Mouse (Mus musculus) intestine, embryonic 16.5 days (tissue): ENCODE measurements around the gene G0s2. TPM values are rescaled to one million over a fixed set of nuclear protein-coding genes. Genes with fewer than 3 reads are reported as not detected.
A peak's percentile ranks its signal among the peaks of the same experiment; 100 is the strongest.

Experiments used
- ATAC-seq: fragments of 200-750 bp; cut with Nextera tagmentation; 2 replicates; pipeline ENCODE4 v1.8.0; 2017; ENCODE audit warnings: moderate TSS enrichment, moderate library complexity
- H3K27ac ChIP-seq: fragments of 300-500 bp; sonication (generic); 2 replicates; pipeline ENCODE4 v1.5.1; 2014; ENCODE audit warnings: mild to moderate bottlenecking, low read length
- H3K27me3 ChIP-seq: fragments of 300-500 bp; sonication (generic); replicated peaks from 2 replicates; pipeline ENCODE4 v1.6.1; 2014; ENCODE audit warnings: low read length, control low read depth, mixed read lengths; ENCODE audit not compliant: control insufficient read depth, insufficient read depth
- H3K36me3 ChIP-seq: fragments of 300-500 bp; sonication (generic); 2 replicates; pipeline ENCODE4 v1.6.1; 2014; ENCODE audit warnings: low read length, control low read depth; ENCODE audit not compliant: control insufficient read depth, insufficient read depth
- H3K4me1 ChIP-seq: fragments of 300-500 bp; sonication (generic); 2 replicates; pipeline ENCODE4 v1.6.1; 2014; ENCODE audit warnings: low read length, control low read depth, mixed read lengths; ENCODE audit not compliant: control insufficient read depth, insufficient read depth
- H3K4me2 ChIP-seq: fragments of 300-500 bp; sonication (generic); 2 replicates; pipeline ENCODE4 v1.6.1; 2014; ENCODE audit warnings: low read depth, low read length, control low read depth
- H3K4me3 ChIP-seq: fragments of 300-500 bp; sonication (generic); 2 replicates; pipeline ENCODE4 v1.5.1; 2014; ENCODE audit warnings: mild to moderate bottlenecking, low read length
- H3K9ac ChIP-seq: fragments of 300-500 bp; sonication (generic); 2 replicates; pipeline ENCODE4 v1.6.1; 2014; ENCODE audit warnings: low read depth, low read length
- H3K9me3 ChIP-seq: fragments of 300-500 bp; sonication (generic); 2 replicates; pipeline ENCODE4 v1.6.1; 2016; ENCODE audit warnings: low read length, control low read depth; ENCODE audit not compliant: control insufficient read depth
- WGBS: fragments of 180-500 bp; shearing (Covaris S2); extraction: QIAGEN DNeasy Blood & Tissue Kit; methylation state at CpG from one replicate; pipeline ENCODE4 v1.1.7; 2014; 5-methylcytosine and 5-hydroxymethylcytosine counted together
- polyA plus RNA-seq: library from polyadenylated mRNA; unstranded; fragments of >200 nt; fragmentation: Nextera tagmentation; extraction: Ambion mirVana; gene quantifications from 2 replicates; pipeline ENCODE4 v1.2.1, GENCODE M21; 2015

The G0s2 gene
- polyA plus RNA-seq: 20.0 and 25.1 TPM in 2 replicates

- WGBS: under 1% methylated on average over 20 of the region's 23 CpGs
- H3K27me3 ChIP-seq: no peaks in the 10 kb centered on the region
- H3K4me1 ChIP-seq: peaks cover 11% of the 10 kb centered on the region; the same call in 1 of the 2 replicates
- peak within 1 kb of the TSS; percentile 72 for H3K9ac ChIP-seq
- H3K9me3 ChIP-seq: no peaks in the 10 kb centered on the region
- H3K36me3 ChIP-seq: no peaks in the 10 kb centered on the region
- H3K27ac ChIP-seq: peak within 1 kb of the TSS; percentile 77
- peak within 1 kb of the TSS; percentile 48 for H3K4me3 ChIP-seq
- peak within 1 kb of the TSS; percentile 77 for H3K4me2 ChIP-seq
- peak; percentile 91 for ATAC-seq
Measured at GRCm38 (mm10) chr1:193272916-193273601, at the start of gene G0s2. TSS of gene G0s2 (minus strand) at chr1:193273217.

GRCm38 (mm10) chr1:193320398-193320797 lies 47.4 kb upstream of the G0s2 start:
- Histone ChIP-seq H3K9me3 (no peaks in the 10 kb centered on the region), H3K4me3 (no peak overlapping the region), H3K4me2 (no peak overlapping the region), H3K9ac (no peak overlapping the region), H3K4me1 (peaks cover 10% of the 10 kb centered on the region; the same call in 1 of the 2 replicates), H3K27me3 (no peaks in the 10 kb centered on the region), H3K27ac (no peak overlapping the region), H3K36me3 (no peaks in the 10 kb centered on the region)
- WGBS: 92% methylated on average over 8 of the region's 8 CpGs
- ATAC-seq: no peak

- Histone ChIP-seq H3K9ac (no peak overlapping the region), H3K9me3 (no peaks in the 10 kb centered on the region), H3K4me2 (no peak overlapping the region), H3K4me1 (peaks cover 10% of the 10 kb centered on the region; the same call in 1 of the 2 replicates), H3K4me3 (no peak overlapping the region), H3K27me3 (no peaks in the 10 kb centered on the region), H3K27ac (no peak overlapping the region), H3K36me3 (no peaks in the 10 kb centered on the region)
- 71% methylated on average over 3 of the region's 3 CpGs for WGBS
- ATAC-seq: no peak
Measured at GRCm38 (mm10) chr1:193319721-193320120, 46.7 kb upstream of the G0s2 start.

GRCm38 (mm10) chr1:193317159-193317559 lies 44.1 kb upstream of the G0s2 start:
- 41% methylated on average over 6 of the region's 6 CpGs for WGBS
- Histone ChIP-seq H3K4me2 (no peak overlapping the region), H3K27ac (peak overlapping the region; percentile 57)

GRCm38 (mm10) chr1:193316358-193316750 lies 43.3 kb upstream of the G0s2 start:
- Histone ChIP-seq H3K36me3 (no peaks in the 10 kb centered on the region), H3K27ac (peak overlapping the region; percentile 84), H3K9ac (no peak overlapping the region), H3K4me3 (no peak overlapping the region), H3K4me1 (peaks cover 14% of the 10 kb centered on the region; the same call in 1 of the 2 replicates), H3K27me3 (no peaks in the 10 kb centered on the region), H3K9me3 (no peaks in the 10 kb centered on the region), H3K4me2 (no peak overlapping the region)
- 67% methylated on average over 9 of the region's 9 CpGs for WGBS
- ATAC-seq: peak; percentile 9; the same call in 1 of the 2 replicates

More at GRCm38 (mm10) chr1:193317159-193317559, 44.1 kb upstream of the G0s2 start:
- Histone ChIP-seq H3K36me3 (no peaks in the 10 kb centered on the region), H3K27me3 (no peaks in the 10 kb centered on the region), H3K9ac (no peak overlapping the region), H3K4me3 (no peak overlapping the region), H3K4me1 (peaks cover 10% of the 10 kb centered on the region; the same call in 1 of the 2 replicates), H3K9me3 (no peaks in the 10 kb centered on the region)
- ATAC-seq: peak; percentile 63

- H3K4me2 ChIP-seq: no peak overlapping the region
- H3K9ac ChIP-seq: no peak overlapping the region
- WGBS: 51% methylated on average over 5 of the region's 5 CpGs
- no peaks in the 10 kb centered on the region for H3K9me3 ChIP-seq
- peak; percentile 90 for ATAC-seq
- H3K4me3 ChIP-seq: no peak overlapping the region
- peaks cover 14% of the 10 kb centered on the region; the same call in 1 of the 2 replicates for H3K4me1 ChIP-seq
- H3K27ac ChIP-seq: peak overlapping the region; percentile 84
- no peaks in the 10 kb centered on the region for H3K36me3 ChIP-seq
- no peaks in the 10 kb centered on the region for H3K27me3 ChIP-seq
Measured at GRCm38 (mm10) chr1:193315705-193316357, 42.8 kb upstream of the G0s2 start.

- 0 out of 2 replicates have a peak, but pooled peaks cover 10% of the 10 kb centered on the region for H3K4me1 ChIP-seq
- 81% methylated on average over 1 of the region's 1 CpGs for whole genome bisulfite sequencing
- H3K27me3 ChIP-seq: no peaks in the 10 kb centered on the region
- no peak overlapping the region for H3K4me3 ChIP-seq
- H3K9ac ChIP-seq: no peak overlapping the region
- no peak overlapping the region for H3K27ac ChIP-seq
- no peaks in the 10 kb centered on the region for H3K36me3 ChIP-seq
- H3K4me2 ChIP-seq: no peak overlapping the region
- no peaks in the 10 kb centered on the region for H3K9me3 ChIP-seq
- no peak for ATAC-seq
Measured at GRCm38 (mm10) chr1:193311596-193311995, 38.6 kb upstream of the G0s2 start.

GRCm38 (mm10) chr1:193310519-193311085 lies 37.6 kb upstream of the G0s2 start:
- 0 out of 2 replicates have a peak, but pooled peaks cover 4% of the 10 kb centered on the region for H3K4me1 ChIP-seq
- H3K27ac ChIP-seq: no peak overlapping the region
- H3K36me3 ChIP-seq: no peaks in the 10 kb centered on the region
- 84% methylated on average over 3 of the region's 3 CpGs for WGBS
- no peak overlapping the region for H3K4me2 ChIP-seq
- no peak for ATAC-seq
- no peak overlapping the region for H3K9ac ChIP-seq
- H3K9me3 ChIP-seq: no peaks in the 10 kb centered on the region
- H3K4me3 ChIP-seq: no peak overlapping the region
- H3K27me3 ChIP-seq: no peaks in the 10 kb centered on the region

- Histone ChIP-seq H3K4me3 (no peak overlapping the region), H3K27ac (no peak overlapping the region), H3K4me1 (0 out of 2 replicates have a peak, but pooled peaks cover 4% of the 10 kb centered on the region), H3K4me2 (no peak overlapping the region), H3K9me3 (no peaks in the 10 kb centered on the region), H3K36me3 (no peaks in the 10 kb centered on the region), H3K9ac (no peak overlapping the region), H3K27me3 (no peaks in the 10 kb centered on the region)
- no peak for ATAC-seq
- 85% methylated on average over 1 of the region's 1 CpGs for WGBS
Measured at GRCm38 (mm10) chr1:193309785-193310518, 36.9 kb upstream of the G0s2 start.
